Mouse (Mus musculus): ENCODE data around the gene Slc26a10.
"Not testable (repeated sequence)": the region's sequence is repeated elsewhere in the genome, so short reads cannot be mapped to it uniquely, and the experiment has no call there.

Slc26a10 gene

DNA sequence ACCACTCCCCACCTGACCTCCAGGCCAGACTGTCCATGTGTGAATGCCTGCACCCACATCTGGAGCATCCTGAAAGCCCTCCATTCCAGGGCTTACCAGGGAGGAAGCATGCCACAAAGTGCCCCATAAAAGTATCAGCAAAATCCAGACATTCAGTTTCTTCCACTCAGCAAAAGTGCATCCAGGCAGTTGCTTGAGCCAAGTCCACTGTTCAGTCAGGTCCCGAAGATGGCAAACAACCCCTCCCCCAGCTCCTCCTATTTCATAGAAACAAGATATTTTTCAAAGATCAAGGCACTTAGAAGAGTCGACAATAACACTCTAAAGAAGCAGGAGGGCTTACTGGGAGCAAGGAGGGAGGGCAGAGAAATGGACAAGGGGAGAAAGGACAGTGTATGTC, 18.0 kb upstream of the Slc26a10 start:
- DNase-seq (ENCODE audit: low spot score): peak; percentile 12

- DNase-seq (ENCODE audit: low spot score): peak; percentile 29
Measured at GRCm38 (mm10) chr10:127197505-127198110, 17.2 kb upstream of the Slc26a10 start.

- DNase-seq (ENCODE audit: low spot score): peak; percentile 17
Measured at GRCm38 (mm10) chr10:127197104-127197503, 16.7 kb upstream of the Slc26a10 start.

DNA sequence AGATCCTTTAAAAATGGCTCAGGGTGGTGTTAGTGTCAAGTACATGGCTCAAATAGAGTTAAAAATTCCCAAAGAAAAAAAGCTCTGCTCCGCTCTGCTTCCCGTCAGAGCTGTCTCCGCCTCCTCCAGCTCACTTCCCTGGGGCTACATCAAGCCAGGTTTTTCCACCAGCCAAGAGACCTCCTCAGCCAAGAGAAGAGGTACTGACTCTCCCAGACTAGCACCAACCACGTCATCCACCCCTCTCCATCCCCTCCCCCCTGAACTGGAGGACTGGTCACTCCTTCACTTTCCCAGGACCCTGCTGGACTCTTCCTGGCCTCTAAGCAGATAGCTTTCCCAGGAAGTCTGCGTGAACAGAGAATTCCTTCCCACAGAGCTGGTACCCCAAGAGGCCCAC, 15.9 kb upstream of the Slc26a10 start:
- DNase-seq (ENCODE audit: low spot score): peak; percentile 93

GRCm38 (mm10) chr10:127195328-127196129, 15.1 kb upstream of the Slc26a10 start, which contains the start of gene Dtx3:
Dtx3 (minus strand) TSS chr10:127195728.
- peak; percentile 70 for DNase-seq (ENCODE audit: low spot score)

- peak; percentile 85 for DNase-seq (ENCODE audit: low spot score)
Measured at GRCm38 (mm10) chr10:127194428-127195327, 14.2 kb upstream of the Slc26a10 start.

- DNase-seq (ENCODE audit: low spot score): no peak
Measured at GRCm38 (mm10) chr10:127193011-127193410, 12.6 kb upstream of the Slc26a10 start.

DNA sequence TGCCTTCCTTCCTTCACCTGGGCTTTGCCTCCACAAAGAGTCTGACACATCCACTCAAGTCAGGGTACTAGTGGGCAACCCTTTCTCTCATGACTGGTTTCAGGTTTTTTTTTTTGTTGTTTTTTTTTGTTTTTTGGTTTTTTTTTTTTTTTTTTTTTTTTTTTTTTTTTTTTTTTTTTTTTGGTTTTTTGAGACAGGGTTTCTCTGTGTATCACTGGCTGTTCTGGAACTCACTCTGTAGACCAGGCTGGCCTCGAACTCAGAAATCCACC, 11.5 kb upstream of the Slc26a10 start:
- DNase-seq (ENCODE audit: low spot score): not testable (repeated sequence)

GRCm38 (mm10) chr10:127191191-127192056, 11.0 kb upstream of the Slc26a10 start:
- peak; percentile 62 for DNase-seq (ENCODE audit: low spot score)

- DNase-seq (ENCODE audit: low spot score): peak; percentile 27
Measured at GRCm38 (mm10) chr10:127190398-127191190, 10.1 kb upstream of the Slc26a10 start.

DNA sequence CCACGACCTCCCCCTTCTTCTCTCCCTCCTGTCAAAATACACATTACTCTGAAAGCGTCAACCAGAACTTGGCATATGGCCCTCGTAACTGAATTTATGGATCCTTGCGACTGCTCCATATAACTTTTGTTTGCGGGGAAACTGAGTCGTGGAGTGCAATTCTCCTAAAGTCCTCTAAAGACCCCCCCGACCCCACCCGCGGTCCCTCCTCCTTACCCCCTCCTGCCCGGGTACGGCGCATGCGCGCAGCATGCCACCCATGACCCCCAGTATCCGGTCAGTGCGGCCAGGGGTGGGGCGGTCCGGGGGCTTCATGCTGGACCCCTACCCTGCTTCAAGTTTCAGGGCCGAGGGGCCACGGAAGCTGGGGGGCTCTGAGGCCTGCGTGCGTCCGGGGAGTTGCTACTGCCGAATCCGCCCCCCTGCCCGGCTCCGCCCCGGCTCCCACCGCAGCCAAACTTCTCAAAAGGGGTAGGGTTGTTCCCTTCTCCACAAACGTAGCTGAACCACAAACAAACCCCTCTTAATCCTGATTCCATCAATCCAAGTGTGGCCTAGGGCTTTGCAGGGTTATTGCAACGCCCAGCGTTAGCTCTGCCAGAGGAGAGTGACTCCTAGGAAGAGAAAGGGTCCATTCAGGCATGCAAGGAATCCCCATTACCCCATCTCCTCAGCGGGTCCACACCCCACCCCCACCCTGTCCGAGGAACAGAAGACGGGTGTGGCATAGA, 9.4 kb upstream of the Slc26a10 start, which contains the start of gene Arhgef25:
Arhgef25 (minus strand) TSS at position 433 of the 731 bp plus-strand sequence.
- DNase-seq (ENCODE audit: low spot score): peak; percentile 61

DNA sequence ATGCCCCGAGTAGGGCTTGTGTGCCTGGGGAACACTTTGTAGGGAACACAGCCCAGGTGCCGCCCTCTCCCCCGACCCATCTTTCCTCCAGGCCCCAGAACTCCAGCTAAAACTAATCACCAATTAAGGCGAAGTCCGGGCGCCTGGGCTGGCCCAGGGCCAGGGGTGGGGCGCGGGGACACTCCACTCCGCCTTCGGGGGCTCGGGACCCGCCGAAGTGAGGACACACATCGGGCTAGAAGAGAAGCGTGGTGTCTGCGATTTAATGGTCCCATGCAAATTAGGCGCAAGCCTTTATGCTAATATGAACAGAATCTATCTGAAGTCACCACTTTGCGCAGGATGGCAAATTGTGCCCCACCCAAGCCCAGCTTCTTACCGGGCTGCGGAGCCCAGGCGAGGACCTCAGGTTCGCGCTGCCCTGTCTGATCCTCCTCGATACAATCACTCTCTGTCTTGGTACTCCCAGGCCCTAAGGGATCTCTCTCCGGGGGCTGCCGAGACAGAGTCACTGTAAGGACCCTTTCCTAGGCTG, 8.7 kb upstream of the Slc26a10 start:
- DNase-seq (ENCODE audit: low spot score): peak; percentile 91

DNA sequence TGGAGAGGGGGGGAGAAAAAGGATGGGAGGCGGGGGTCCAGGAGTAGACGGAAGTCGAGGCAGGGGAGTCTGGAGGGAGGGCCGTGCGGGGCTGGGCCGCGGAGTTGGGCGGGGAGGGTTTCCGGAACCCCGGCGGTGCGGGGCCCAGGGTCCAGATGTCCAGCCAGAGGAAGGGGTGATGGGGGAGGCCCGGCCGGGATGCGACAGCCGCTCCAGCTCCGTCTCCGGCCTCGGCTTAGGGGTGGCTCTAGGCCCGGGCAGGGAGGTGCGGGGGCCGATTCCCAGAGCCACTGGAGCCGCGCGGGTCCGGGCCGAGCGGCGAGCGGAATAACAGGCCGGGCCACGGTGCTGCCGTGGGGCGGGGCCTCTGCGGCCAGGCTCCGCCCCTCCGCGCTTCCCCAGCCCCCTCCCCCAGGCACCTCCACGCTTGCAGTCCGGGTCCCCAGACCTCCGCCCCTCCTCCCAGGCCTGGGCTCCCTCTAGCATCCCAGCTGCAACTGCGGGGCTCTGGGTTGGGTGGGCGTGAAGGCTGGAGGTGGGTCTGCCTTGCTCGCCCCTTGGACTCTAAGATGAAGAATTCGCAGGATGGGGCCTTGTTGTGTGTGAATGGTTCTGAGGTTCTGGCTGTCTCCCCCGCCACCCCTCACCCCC, 8.1 kb upstream of the Slc26a10 start:
- DNase-seq (ENCODE audit: low spot score): peak; percentile 90

DNA sequence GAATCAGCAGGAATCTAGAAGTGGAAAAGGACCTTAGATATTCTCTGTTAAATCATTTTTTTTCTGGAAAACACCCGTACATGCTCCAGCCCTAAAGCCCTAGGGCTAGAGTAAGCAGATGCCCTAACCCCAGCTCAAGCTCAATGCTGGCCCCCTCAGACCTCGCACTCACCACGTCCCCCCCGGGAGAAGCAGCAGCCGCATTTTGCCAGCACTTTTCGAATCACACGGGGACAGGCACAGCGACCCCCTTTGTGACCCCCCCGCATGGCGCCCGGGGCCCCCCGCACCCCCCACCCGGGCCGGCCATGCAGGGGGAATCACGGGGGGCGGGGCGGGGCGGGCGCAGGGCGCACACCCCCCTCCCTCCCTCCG, 7.6 kb upstream of the Slc26a10 start:
- peak; percentile 46 for DNase-seq (ENCODE audit: low spot score)

DNA sequence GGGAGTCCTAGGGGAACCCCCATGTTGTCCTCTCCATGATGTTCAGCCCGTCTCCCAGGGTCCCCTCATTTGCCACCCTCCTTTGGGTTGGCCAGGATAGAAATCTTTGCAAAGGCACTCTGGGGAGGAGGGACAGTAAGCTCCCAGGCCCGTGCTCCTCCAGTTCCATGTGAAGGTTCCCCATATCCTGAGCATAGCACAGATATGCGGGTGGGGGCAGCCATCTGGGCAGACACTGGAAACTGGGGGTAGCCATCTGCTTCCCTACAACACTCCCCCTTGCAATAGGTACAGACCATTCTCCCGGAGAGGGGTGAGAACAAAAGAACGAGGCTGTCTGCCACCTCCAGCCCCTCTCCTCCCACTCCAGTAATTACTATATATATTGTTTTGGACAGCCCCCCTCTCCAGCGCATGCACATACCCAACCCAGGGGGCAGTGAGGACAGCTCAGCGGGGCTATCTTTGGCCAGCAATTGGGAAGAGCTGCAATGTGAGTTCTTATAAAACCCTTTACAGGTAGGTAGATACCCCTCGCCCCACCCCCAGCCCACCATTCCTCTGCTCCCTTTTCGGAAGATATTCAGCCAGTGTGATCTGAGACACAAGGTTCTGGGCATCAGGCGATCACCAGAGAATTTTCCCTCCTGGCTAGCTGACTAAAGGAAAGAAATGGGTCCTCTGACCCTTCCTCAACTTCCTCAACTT, 7.1 kb upstream of the Slc26a10 start:
- DNase-seq (ENCODE audit: low spot score): no peak

DNA sequence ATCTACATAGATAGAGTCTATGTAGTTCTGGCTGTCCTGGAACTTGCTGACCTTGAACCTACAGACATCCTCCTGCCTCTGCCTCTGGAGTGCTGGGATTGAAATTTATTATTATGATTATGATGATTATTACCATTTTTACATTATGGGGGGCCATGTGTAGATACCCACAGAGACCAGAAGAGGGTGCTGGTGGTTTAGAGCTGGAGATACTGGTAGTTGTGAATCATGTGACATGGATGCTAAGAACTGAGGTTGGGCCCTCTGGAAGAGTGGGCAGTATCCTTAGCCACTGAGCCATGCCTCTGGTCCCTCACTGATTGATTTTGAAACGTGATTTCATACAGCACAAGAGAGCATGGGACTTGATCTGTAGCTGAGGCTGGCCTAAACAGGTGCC, 6.0 kb upstream of the Slc26a10 start:
- DNase-seq (ENCODE audit: low spot score): peak; percentile 20

GRCm38 (mm10) chr10:127185506-127185905, 5.1 kb upstream of the Slc26a10 start:
- no peak for DNase-seq (ENCODE audit: low spot score)

GRCm38 (mm10) chr10:127185101-127185500, 4.7 kb upstream of the Slc26a10 start:
- peak; percentile 43 for DNase-seq (ENCODE audit: low spot score)

DNA sequence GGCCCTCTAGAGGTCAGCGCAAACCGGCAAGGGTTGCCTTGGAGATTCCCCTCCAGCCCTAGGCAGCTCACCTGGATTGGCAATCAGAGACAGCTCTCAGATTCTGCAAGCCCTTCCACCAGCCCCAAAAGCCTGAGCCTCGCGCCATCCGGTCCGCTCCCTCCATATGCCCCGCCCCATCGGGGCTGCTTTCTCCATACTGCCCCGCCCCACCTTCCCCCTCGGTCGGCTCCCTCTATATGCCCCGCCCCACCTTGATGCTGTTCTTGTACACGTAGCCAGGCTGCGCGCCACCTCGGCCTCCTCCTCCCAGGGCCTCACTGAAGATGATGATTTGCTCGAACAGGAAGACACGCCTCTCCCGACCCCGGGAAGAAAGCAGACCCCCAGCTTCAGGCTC, 3.3 kb upstream of the Slc26a10 start:
- DNase-seq (ENCODE audit: low spot score): no peak

Measured in MN1 (cell line).